Mouse (Mus musculus) C2C12 (cell line): ENCODE data around the gene Ptprj. TPM values are rescaled to one million over a fixed set of nuclear protein-coding genes. Genes with fewer than 3 reads are reported as not detected.

Experiments
- H3K27me3 ChIP-seq: one replicate; pipeline ENCODE4 v1.6.1; 2011; ENCODE audit not compliant: control insufficient read depth, insufficient read depth, insufficient read length
- H3K36me3 ChIP-seq: one replicate; pipeline ENCODE4 v1.6.1; 2011; ENCODE audit not compliant: control insufficient read depth, insufficient read depth
- H3K4me3 ChIP-seq: one replicate; pipeline ENCODE4 v1.5.1; 2011; ENCODE audit warnings: mild to moderate bottlenecking, control low read depth; ENCODE audit not compliant: poor library complexity, insufficient read depth, severe bottlenecking
- H3K79me2 ChIP-seq: one replicate; pipeline ENCODE4 v1.6.1; 2011; ENCODE audit not compliant: control insufficient read depth, insufficient read depth
- H3K79me3 ChIP-seq: one replicate; pipeline ENCODE4 v1.6.1; 2011; ENCODE audit warnings: low read depth, control low read depth
- H3ac ChIP-seq: one replicate; pipeline ENCODE3; 2011; ENCODE audit warnings: low read depth; ENCODE audit not compliant: control insufficient read depth, insufficient read length
- CEBPB ChIP-seq: IDR thresholded peaks from one replicate; pipeline ENCODE4 v1.6.1; 2011; ENCODE audit warnings: low read depth, mild to moderate bottlenecking, control low read depth, moderate library complexity
- CTCF ChIP-seq: IDR thresholded peaks from one replicate; pipeline ENCODE4 v1.5.1; 2011; ENCODE audit not compliant: control insufficient read depth, insufficient read depth, insufficient read length
- FOSL1 ChIP-seq: IDR thresholded peaks from one replicate; pipeline ENCODE4 v1.8.0; 2011; ENCODE audit warnings: mild to moderate bottlenecking, low read length; ENCODE audit not compliant: poor library complexity, insufficient read depth, severe bottlenecking
- MAX ChIP-seq: IDR thresholded peaks from one replicate; pipeline ENCODE4 v1.6.1; 2011; ENCODE audit warnings: mild to moderate bottlenecking, control low read depth
- MYOD1 ChIP-seq: IDR thresholded peaks from one replicate; pipeline ENCODE4 v1.6.1; 2011; ENCODE audit warnings: low read depth; ENCODE audit not compliant: control insufficient read depth, insufficient read length
- MYOG ChIP-seq: IDR thresholded peaks from one replicate; pipeline ENCODE4 v1.6.1; 2011; ENCODE audit not compliant: control insufficient read depth, insufficient read length; ENCODE audit errors: extremely low read depth
- USF1 ChIP-seq: IDR thresholded peaks from one replicate; pipeline ENCODE4 v1.6.1; 2011; ENCODE audit warnings: low read depth, mild to moderate bottlenecking, control low read depth, moderate library complexity
- polyA plus RNA-seq: library from polyadenylated mRNA; unstranded; fragments of >200 nt; fragmentation: generic; extraction: Trizol; gene quantifications from one replicate; pipeline ENCODE4 v1.2.1, GENCODE M21; 2012; ENCODE audit warnings: missing spikeins

Ptprj gene
- polyA plus RNA-seq, 1 experiment, result 1.1 TPM

DNA sequence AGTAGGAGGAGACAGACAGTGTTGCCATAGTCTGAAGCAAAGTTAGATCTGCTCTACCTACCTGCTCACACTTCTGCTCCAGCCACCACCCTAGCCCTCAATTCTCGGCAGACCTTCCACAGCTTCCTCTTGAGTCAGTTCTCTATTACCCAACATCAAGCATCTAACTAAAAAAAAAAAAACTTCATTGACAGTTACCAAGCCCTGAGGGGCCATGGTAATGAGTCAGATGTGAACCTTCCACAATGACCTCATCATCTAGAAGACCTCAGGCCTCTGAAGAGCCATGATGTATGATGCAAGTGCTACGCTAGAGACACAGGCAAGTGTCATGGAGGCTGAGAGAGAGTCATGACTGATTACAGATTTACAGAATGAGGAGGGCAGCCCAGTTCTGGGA, 37.8 kb downstream of the Ptprj start:
- TF ChIP-seq MAX, result no peak
- TF ChIP-seq CEBPB, result peak; percentile 55
- no peak overlapping the region for H3ac ChIP-seq

DNA sequence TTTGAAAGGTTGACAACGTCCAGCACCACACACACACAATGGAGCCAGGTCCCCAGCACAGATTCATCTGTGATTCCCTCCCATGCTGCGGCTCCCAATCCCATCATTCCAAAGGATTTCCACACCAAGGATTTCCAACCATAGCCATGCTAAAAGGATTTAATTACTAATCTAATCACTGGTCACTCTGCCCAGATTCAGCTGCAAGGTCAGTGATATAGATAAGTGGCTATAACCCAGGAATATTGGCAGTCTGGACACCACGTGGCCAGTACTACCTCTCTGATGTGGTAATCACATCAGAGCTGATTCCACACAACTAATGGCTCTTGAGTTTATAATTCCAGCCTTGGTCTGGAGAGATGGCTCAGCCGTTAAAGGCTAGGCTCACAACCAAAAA, 41.2 kb downstream of the Ptprj start:
- TF ChIP-seq USF1, result no peak
- no peak for TF ChIP-seq CEBPB
- no peak for TF ChIP-seq FOSL1
- TF ChIP-seq MYOD1, result no peak
- no peak for TF ChIP-seq MAX
- TF ChIP-seq MYOG, result no peak
- TF ChIP-seq CTCF, result no peak
- H3K79me2 ChIP-seq, result peaks cover 4% of the 10 kb centered on the region
- H3K27me3 ChIP-seq, result no peaks in the 10 kb centered on the region
- no peak overlapping the region for H3ac ChIP-seq
- no peak overlapping the region for H3K4me3 ChIP-seq
- H3K36me3 ChIP-seq, result no peaks in the 10 kb centered on the region
- peaks cover 3% of the 10 kb centered on the region for H3K79me3 ChIP-seq

More for the DNA sequence above, 37.8 kb downstream of the Ptprj start:
- Histone ChIP-seq H3K27me3 (no peaks in the 10 kb centered on the region), H3K79me3 (no peaks in the 10 kb centered on the region), H3K36me3 (no peaks in the 10 kb centered on the region), H3K79me2 (peaks cover 8% of the 10 kb centered on the region), H3K4me3 (no peak overlapping the region)

- TF ChIP-seq MYOD1, result no peak
- TF ChIP-seq CEBPB, result no peak
- TF ChIP-seq FOSL1, result no peak
- no peak for TF ChIP-seq USF1
- TF ChIP-seq CTCF, result no peak
- TF ChIP-seq MYOG, result no peak
- no peak for TF ChIP-seq MAX
- Histone ChIP-seq H3K36me3 (no peaks in the 10 kb centered on the region), H3K79me2 (peaks cover 4% of the 10 kb centered on the region), H3K79me3 (peaks cover 3% of the 10 kb centered on the region), H3ac (no peak overlapping the region), H3K27me3 (no peaks in the 10 kb centered on the region), H3K4me3 (no peak overlapping the region)
Measured at GRCm38 (mm10) chr2:90537244-90537643, 43.2 kb downstream of the Ptprj start.

- peaks cover 3% of the 10 kb centered on the region for H3K79me3 ChIP-seq
- H3K36me3 ChIP-seq, result no peaks in the 10 kb centered on the region
- no peak overlapping the region for H3ac ChIP-seq
- no peak overlapping the region for H3K4me3 ChIP-seq
- TF ChIP-seq FOSL1, result no peak
- no peaks in the 10 kb centered on the region for H3K27me3 ChIP-seq
- H3K79me2 ChIP-seq, result peaks cover 6% of the 10 kb centered on the region
Measured at GRCm38 (mm10) chr2:90536555-90536954, 43.9 kb downstream of the Ptprj start.

DNA sequence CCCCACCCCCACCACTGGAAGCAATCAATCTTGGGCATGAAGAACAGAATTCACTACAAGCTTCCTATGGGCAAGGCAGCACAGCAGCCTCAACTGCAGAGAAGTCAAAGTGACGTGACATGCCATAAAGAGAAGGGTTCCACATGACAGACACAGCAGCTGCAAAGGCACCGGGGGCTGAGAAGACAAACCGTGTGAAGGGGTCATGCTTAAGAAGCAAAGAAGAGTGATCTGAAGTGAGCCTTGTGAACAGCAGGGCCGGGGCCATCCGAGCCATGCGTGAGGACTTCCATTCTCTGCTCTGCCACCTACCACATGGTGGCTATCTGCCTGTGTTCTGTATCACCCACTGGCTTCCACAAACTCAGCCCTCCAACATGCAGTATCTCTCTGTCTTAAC, 45.7 kb downstream of the Ptprj start:
- Histone ChIP-seq H3ac (no peak overlapping the region), H3K27me3 (no peaks in the 10 kb centered on the region), H3K36me3 (no peaks in the 10 kb centered on the region), H3K79me2 (peaks cover 11% of the 10 kb centered on the region), H3K4me3 (no peak overlapping the region), H3K79me3 (peaks cover 3% of the 10 kb centered on the region)
- no peak for TF ChIP-seq MYOG
- TF ChIP-seq CEBPB, result no peak
- no peak for TF ChIP-seq CTCF
- TF ChIP-seq FOSL1, result no peak
- no peak for TF ChIP-seq MYOD1
- TF ChIP-seq USF1, result no peak
- TF ChIP-seq MAX, result no peak

DNA sequence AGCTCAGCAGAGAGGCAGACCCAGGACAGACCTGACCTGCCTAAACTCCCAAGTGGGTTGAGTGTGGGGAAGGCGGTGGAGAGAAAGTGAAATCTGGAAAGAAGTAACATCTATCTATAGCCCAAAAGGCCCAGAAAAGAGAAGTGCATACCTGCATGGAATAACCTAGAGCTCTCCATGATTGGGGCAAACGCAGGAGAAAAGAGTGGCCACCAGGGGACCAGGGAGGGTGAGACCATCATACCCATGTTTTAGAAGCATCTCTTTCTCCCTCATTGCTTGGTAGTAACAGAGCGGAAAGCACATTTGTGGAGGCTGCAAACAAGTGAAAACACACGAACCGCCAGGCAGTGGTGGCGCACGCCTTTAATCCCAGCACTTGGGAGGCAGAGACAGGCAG, 46.5 kb downstream of the Ptprj start:
- Histone ChIP-seq H3K27me3 (no peaks in the 10 kb centered on the region), H3K79me3 (peaks cover 3% of the 10 kb centered on the region), H3K36me3 (no peaks in the 10 kb centered on the region), H3K79me2 (peaks cover 11% of the 10 kb centered on the region), H3K4me3 (no peak overlapping the region), H3ac (no peak overlapping the region)
- TF ChIP-seq FOSL1 (no peak), CEBPB (no peak)

GRCm38 (mm10) chr2:90532095-90532494, 48.4 kb downstream of the Ptprj start:
- Histone ChIP-seq H3K79me2 (peaks cover 11% of the 10 kb centered on the region), H3K79me3 (peaks cover 3% of the 10 kb centered on the region), H3K27me3 (no peaks in the 10 kb centered on the region), H3K36me3 (no peaks in the 10 kb centered on the region), H3K4me3 (no peak overlapping the region), H3ac (no peak overlapping the region)
- no peak for TF ChIP-seq MAX
